Mouse (Mus musculus) erythroblast, embryonic 14.5 days (primary cell): ENCODE results near the gene B3gnt2.

Source experiments
- GATA1 ChIP-seq: IDR thresholded peaks from 2 replicates; pipeline ENCODE4 v1.6.1; 2012; ENCODE audit warnings: low read length, inconsistent platforms, mixed read lengths
- TAL1 ChIP-seq: IDR thresholded peaks from 3 replicates; pipeline ENCODE4 v1.6.1; 2012; ENCODE audit warnings: low read length, inconsistent platforms, mixed read lengths

DNA sequence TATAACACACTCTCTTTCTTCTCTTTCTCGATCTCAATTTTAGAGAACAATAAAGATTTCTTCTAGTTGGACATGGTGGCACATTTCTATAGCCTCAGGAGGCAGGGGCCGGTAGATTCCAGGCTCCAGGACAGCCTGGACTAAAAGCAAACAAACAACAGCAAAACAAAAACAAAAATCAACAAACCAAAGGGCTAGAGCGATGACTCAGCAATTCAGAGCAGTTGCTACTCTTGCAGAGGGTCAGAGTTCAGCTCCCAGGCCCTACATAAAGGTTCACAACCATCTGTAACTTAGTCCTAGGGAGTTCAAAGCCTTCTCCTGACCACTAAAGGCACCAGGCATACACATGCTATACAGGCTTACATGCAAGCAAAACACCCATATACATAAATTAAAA, 82.2 kb downstream of the B3gnt2 start:
- TF ChIP-seq GATA1 (no peak), TAL1 (no peak)
